Mouse (Mus musculus) thymus, adult 2 months (tissue): ENCODE measurements around the gene Luzp1.

Source experiments
- CTCF ChIP-seq: fragments of 200-500 bp; IDR thresholded peaks from 2 replicates; pipeline ENCODE4 v1.5.1; 2012; ENCODE audit warnings: mild to moderate bottlenecking, control low read depth, low read length, moderate library complexity, borderline replicate concordance; ENCODE audit not compliant: control insufficient read depth, poor library complexity, insufficient read depth; ENCODE audit errors: extremely low read depth
- POLR2A ChIP-seq: fragments of 200-500 bp; IDR thresholded peaks from 2 replicates; pipeline ENCODE4 v1.6.1; 2012; ENCODE audit warnings: mild to moderate bottlenecking, low read length, control low read depth, moderate library complexity; ENCODE audit not compliant: control insufficient read depth, poor library complexity, insufficient read depth; ENCODE audit errors: extremely low read depth

DNA sequence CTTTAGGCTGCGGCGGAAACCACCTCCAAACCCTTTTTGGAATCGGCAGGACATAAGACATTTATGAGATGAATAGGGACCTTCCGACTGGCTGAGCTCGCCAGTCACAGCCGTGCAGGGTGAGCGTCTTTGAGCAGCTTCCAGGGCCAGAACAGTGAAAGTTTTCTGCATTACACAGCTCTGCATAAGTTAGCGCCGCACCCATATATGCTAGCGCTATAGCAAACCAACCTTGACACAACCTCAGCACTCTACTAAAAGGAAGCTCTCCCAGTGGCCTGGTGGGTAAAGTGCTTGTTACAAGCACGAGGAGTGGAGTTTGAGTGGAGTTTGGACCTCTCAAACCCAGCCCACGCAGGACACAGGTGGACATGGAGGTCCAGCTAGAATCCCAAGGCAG lies 10.4 kb upstream of the Luzp1 start:
- no peak for TF ChIP-seq CTCF
- TF ChIP-seq POLR2A: no peak
